Mouse (Mus musculus) cerebellum, adult 9-11 months (tissue): ENCODE results near the gene Plcxd2.
A peak's percentile ranks its signal among the peaks of the same experiment; 100 is the strongest.

Experiments
- DNase-seq: peaks from one replicate; pipeline ENCODE4 v3.0.0; 2022

Gene Plcxd2

GRCm38 (mm10) chr16:46010153-46010905, at the start of gene Plcxd2:
Gene Plcxd2 (minus strand): TSS chr16:46010218.
- peak; percentile 97 for DNase-seq

DNA sequence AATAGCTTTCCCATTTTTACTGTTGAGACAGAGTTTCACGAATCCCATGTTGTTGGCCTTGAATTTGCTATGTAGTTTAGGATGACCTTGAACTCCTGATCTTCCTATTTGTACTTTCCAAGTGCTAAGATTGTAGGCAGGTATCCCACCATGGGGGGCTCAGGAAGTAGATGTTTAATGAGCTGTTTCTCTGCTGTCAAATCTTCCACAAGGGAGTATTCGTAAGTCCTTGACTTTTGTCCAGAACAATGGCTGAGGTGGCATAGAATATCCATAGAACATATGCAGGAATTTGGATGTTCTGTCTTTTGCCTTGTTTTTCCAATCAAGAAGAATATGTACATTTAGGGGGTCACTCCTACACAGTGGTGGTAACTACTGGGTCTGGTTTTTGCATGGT, 36.9 kb upstream of the Plcxd2 start:
- DNase-seq = no peak

DNA sequence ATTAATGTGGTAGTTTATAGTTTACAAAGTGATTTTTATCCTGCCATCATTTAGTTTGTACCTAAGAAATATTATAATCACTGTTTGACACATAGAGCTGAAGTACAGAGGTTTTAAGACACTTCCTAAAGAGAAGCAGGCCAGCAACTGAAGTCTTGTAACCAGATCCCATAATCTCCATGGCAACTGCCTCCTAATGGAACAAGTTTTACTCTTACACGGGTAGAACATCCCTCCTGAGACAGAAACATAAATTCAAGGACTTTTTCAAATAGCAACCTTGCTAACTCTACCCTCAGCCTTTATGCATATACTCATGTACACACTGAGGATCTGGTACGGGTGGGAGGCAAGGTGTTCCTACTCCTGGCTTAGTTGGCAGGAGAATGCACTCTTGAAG, 26.2 kb upstream of the Plcxd2 start:
- DNase-seq = no peak

GRCm38 (mm10) chr16:46033896-46034295, 23.9 kb upstream of the Plcxd2 start:
- no peak for DNase-seq

DNA sequence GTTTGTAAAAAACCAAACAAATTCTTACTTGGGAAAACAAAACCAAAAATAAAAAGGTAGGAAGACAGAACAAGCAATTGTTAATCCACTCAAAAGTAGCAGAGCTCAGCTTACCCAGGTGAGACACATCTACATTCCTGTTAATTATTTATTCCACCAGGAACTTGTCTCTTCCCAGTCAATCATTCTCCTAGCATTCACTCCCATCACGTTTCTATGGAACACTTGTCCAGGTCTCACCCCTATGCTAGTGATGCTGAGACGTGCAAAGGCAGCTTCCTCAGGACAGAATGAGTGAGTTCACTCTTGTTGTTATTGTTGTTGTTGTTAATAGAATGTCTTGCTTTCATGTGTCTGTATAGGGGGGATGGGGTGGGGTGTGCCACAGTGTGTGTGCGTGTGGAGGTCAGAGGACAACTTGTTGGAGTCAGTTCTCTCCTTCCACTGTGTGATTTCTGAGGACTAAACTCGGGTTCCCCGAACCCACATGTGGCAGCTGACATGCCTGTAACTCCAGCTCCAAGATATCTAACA, 13.0 kb upstream of the Plcxd2 start:
- DNase-seq = no peak

DNA sequence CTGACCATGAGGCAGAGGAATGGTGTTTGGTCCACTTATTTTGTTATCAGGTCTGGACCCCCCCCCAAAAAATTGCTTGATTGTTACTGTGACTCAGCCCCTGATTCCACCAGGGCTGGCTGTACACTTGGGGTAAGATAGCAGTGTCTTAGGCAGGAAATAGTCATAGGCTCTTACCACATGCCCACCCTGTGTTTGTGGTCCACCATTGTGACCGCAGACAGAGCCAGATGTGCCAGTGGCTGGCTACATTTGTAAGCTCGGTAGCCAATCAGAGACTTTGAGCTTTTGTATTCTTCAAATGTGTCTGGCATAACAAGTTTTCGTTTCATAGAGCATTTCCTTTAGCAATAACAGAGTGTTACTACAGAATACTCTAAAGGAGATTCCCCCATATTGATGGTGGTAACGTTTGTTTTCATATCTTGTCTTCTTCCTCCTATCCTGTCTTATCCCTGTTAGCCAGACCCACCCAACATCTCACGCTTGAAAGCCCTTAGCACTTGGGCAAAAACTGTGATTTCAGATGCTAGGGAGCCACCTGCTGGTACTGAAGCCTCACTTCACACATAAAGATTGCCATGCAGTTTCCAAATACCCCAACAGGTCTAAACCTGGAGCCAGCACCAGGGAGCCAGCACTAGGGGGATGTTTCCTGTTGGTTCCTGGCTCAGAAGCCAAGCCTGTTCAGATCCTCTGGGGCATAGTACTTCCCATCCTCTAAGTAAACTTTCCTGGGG, 12.3 kb upstream of the Plcxd2 start:
- DNase-seq = peak; percentile 36

DNA sequence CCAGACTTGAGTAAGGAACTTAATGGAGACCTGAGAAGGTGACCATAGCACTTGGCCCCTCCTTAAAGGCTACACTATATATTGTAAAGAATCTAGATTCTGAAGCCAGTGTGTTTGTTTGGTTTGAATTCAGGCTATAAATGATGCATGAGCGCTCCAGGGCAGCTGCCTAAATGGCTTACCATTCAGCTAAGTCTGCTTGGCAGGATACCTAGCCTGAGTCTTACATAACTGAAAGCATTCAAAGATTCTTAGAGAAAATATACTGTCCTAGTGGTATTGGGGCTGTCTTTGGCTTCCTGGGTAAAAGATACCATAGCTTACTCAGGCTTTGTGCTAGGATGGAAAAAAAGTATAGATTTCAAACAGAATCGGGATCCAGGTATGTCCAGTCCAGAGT, 11.3 kb upstream of the Plcxd2 start:
- no peak for DNase-seq

DNA sequence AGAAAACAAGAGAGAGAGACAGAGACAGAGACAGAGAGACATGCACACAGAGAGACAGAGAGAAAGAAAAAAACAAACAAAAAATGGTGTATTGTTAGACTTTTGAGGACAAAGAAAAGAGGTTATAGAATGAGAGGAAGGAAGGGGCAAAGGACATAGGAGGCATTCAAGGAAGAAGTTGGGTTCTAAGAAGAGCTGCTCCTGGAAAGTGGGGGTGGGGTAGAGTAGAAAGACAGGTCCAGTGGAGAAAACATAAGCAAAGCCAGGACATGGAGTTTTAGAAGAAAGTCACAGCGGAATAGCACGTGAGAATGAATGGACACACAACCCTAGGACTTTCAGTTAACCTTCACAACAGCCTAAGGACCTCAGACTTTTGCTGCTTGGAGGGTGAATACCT, 10.4 kb upstream of the Plcxd2 start:
- no peak for DNase-seq

GRCm38 (mm10) chr16:46019799-46020198, 9.8 kb upstream of the Plcxd2 start:
- DNase-seq = no peak

- DNase-seq = no peak
Measured at GRCm38 (mm10) chr16:46019359-46019758, 9.3 kb upstream of the Plcxd2 start.

DNA sequence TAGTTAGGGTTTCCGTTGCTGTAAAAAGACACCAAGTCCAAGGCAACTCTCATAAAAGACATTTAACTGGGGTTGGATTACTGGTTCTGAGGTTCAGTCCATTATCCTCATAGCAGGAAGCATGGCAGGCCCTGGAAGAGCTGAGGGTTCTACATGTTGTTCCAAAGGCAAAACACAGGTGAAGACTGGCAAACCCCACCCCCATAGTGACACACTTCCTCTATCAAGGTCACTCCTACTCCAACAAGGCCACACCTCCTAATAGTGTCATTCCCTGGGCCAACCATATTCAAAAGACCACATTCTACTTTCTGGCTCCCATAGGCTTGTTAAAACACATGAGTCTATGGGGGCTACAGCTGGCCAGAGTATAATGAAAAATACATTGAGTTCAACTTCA, 1.7 kb upstream of the Plcxd2 start:
- peak; percentile 40 for DNase-seq

- peak; percentile 46 for DNase-seq
Measured at GRCm38 (mm10) chr16:46010906-46011220, 845 bp upstream of the Plcxd2 start.

DNA sequence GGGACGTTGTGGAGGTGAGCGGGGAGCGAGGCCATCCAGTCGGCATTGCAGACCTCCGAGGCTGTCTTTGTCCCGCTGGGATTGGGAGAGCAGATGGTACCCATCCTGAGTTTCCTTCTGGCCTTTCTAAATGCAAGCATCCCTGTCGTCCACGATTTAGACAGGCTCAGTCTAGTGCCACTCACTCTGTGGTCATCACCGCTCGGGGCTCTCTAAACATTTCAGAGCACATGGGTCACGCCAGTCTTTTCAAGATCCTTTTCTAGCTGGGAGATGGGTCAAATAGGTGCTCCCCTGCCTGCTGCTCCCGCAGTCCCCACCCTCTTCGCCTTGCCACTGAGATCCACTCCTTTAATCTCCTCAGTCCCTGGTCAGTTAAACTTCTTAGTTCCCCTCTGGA, 301 bp downstream of the Plcxd2 start:
- peak; percentile 81 for DNase-seq

DNA sequence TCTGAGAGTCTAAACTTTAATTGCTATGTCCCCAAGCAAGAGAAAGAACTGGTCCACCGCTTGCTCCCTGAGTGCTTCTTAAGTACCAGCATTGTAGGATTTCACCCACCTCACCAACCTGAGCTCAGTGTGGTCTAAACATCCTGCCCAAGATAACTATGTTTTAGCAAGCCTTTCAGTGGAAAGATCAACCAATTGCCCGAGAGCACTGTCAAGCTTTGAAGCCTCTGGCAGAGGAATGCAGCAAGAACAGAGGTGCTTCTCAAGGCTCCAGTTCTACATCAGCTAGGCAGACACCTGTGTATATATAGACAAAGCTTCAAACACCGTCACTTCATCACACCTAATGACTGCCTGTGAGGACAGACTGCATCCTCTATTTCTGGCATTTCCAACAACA, 1.3 kb downstream of the Plcxd2 start:
- DNase-seq = no peak

DNA sequence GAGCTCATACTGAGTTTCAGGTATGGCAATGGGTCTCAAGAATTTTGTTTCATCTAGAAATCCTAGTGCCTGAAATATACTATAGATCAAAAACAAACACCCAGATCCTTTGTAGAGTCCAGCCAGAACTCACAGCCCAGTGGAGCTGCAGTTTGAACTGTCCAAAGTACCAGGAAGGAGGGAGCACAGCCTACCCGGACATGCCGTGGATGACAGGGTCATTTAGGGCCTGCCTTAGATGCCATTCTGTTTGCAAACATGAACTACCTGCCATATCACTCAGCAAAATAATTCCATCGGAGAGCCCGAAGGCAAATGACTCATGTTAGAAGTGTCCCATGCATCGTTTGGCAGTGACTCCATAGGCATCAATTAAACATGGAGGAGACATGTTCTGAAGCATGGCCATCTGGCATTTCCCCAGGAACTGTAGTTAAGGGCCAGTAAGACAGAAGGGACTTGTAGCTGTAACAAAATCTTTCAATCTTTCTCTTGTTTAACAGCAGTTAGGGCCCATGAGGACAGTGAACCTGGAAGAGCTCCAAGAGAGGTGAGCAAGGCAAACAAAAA, 1.9 kb downstream of the Plcxd2 start:
- DNase-seq = peak; percentile 64

DNA sequence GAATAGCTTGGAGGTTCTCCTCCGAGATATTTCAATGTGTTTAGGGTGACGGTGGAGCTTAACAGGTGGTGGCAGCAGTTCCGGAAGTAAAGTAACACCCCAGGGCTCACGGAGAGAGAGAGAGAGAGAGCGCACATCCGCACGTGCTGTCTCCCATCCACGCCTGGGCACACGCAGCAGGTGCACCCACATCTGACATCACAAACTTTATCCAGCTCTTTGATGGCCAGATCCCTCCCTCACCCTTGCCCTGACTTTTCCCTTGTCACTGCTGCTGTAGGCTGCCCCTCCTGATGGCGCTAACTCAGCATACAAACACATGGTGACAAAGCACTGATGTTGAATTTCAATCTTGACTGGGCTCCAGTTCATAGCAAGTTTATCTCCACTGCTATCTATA, 3.8 kb downstream of the Plcxd2 start:
- DNase-seq = no peak

DNA sequence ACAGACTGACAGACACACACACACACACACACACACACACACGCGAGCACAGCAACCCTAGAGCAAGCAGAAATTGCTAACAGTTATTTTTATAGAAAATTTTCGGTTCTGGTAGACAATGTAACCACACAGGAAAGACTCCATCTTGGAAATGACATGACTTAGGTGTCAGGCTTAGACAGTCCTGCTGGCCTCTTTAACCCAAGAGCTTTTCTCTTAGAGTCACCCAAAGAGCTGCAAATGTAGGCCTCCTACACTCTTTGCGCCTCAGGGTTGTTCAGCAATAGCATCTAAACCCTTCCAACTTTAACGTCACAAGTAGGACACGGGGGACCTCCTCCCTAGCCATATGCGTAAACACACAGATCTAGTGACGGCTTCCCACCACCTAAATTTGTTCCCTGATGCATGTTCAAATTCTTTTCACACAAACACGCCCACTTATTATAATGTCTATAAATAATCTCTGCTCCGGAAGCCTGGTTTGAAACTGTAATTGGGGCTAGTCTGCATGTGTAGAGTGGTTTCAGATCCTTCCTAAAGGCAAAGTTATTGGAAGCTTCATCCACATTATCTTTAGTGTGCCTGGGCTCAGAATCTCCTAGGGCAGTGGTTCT, 8.4 kb downstream of the Plcxd2 start:
- DNase-seq = no peak

GRCm38 (mm10) chr16:46000976-46001375, 9.0 kb downstream of the Plcxd2 start:
- DNase-seq = no peak

- DNase-seq = no peak
Measured at GRCm38 (mm10) chr16:45999374-46000191, 10.4 kb downstream of the Plcxd2 start.

DNA sequence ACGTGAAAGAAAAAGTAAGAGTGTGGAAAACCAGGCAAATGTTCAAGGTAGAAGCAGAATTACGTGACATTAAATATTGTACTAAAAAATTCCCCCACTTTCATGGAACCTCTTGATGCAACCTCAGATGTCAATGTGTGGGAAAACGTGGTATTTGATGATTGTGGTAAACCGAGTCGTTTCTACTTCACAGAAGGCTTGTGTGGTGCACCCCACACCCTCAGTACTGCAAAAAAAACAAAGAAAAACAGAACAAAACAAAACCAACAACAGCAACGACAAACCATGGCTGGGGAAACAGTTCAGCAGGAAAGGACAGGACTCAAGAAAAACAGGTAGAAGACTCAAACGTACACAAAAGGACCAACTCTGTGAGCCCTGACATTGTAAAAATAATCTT, 11.8 kb downstream of the Plcxd2 start:
- no peak for DNase-seq

GRCm38 (mm10) chr16:45990901-45991676, 18.9 kb downstream of the Plcxd2 start:
- DNase-seq = no peak

DNA sequence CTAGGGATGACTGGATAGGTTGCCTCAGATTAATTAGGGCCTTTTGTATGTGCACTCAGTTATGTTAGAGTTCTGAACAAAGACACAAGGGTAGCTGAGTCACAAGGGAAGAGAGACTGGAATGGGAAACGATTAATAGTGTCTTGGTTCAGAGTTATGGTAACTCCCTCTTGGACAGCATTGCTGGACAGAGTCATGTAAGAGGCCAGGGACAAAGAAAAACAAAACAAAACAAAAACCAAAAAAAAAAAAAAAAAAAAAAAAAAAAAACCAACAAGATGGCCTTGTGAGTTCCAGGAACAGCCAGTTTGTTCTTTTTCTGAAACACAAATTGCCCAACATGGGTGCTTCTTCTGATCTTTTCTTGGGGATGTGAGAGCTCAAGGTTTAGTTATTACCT, 23.8 kb downstream of the Plcxd2 start:
- no peak for DNase-seq
